ENCODE assay signal across 8 mouse cellular contexts in the genomic region with DNA sequence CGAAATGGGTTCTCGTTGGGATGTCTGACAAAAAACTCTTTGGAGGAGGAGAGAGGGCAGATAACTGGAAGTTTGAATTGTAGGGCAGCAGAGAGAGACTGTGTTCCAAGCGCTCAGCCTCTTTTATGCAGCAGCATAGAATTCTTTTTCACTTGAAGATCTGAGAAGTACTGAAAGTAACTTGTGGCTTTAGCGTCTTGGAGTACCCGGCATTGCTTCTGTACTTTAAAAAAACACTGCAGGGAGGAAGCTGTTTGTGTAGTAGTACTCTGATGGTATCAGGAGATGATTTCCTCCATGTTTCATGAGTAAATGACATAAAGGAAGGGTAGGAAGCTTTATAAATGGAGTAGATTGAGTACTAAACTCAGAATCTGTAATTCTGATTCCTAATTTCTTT. TPM values are rescaled to one million over a fixed set of nuclear protein-coding genes. Genes with fewer than 3 reads are reported as not detected.
DNase-seq lines count a peak whose midpoint lies in the region; ATAC-seq and TF ChIP-seq lines count a peak whose summit lies in the region.

No protein-coding gene starts in this region.

- no peak for ATAC-seq in heart, embryonic 15.5 days (replicated peaks; ENCODE audit: insufficient number of reproducible peaks, insufficient read depth, low FRiP score, low read depth)
- ATAC-seq in midbrain, embryonic 11.5 days (ENCODE audit: low FRiP score): no peak

- H3K4me2 ChIP-seq in heart, embryonic 15.5 days: peak overlapping the region; percentile 88
- H3K4me2 ChIP-seq in midbrain, embryonic 11.5 days: peak overlapping the region; percentile 66

- no peak for TF ChIP-seq POLR2A in ES-Bruce4 (IDR thresholded peaks at IDR 0.05; ENCODE audit: insufficient read depth, low read length)

- no peak for DNase-seq in heart, adult 18-20 months
- DNase-seq in hindbrain, embryonic 10.5 days (ENCODE audit: low spot score): no peak
- no peak for DNase-seq in midbrain, embryonic 11.5 days (ENCODE audit: low spot score, missing footprints)
- no peak for DNase-seq in cerebellum, adult 18-20 months
- DNase-seq in layer of hippocampus, adult 8-10 months (ENCODE audit: low spot score in 2 of 2): no peak
- DNase-seq in cerebellum, adult 11-12 months: no peak

- H3K9me3 ChIP-seq in heart, embryonic 15.5 days (replicated peaks): no peaks in the 10 kb centered on the region
- H3K9me3 ChIP-seq in ES-Bruce4 (replicated peaks; ENCODE audit: control insufficient read depth, insufficient read depth, low read length, poor library complexity, severe bottlenecking): no peaks in the 10 kb centered on the region
- H3K9me3 ChIP-seq in hindbrain, embryonic 10.5 days: no peaks in the 10 kb centered on the region
- no peaks in the 10 kb centered on the region for H3K9me3 ChIP-seq in midbrain, embryonic 11.5 days (ENCODE audit: control insufficient read depth, low read length)

- no peaks in the 10 kb centered on the region for H3K36me3 ChIP-seq in heart, embryonic 15.5 days
- H3K36me3 ChIP-seq in ES-Bruce4 (ENCODE audit: control insufficient read depth, insufficient read depth, low read length, poor library complexity, severe bottlenecking): peaks cover 3% of the 10 kb centered on the region; the same call in 1 of the 2 replicates
- H3K36me3 ChIP-seq in hindbrain, embryonic 10.5 days: peaks cover 10% of the 10 kb centered on the region; the same call in 1 of the 2 replicates
- no peaks in the 10 kb centered on the region for H3K36me3 ChIP-seq in midbrain, embryonic 11.5 days (ENCODE audit: control insufficient read depth, insufficient read depth, low read length)

- H3K4me1 ChIP-seq in heart, embryonic 15.5 days (replicated peaks): peaks cover 15% of the 10 kb centered on the region
- no peaks in the 10 kb centered on the region for H3K4me1 ChIP-seq in ES-Bruce4 (ENCODE audit: control insufficient read depth, insufficient read depth, low read length)
- peaks cover 21% of the 10 kb centered on the region for H3K4me1 ChIP-seq in hindbrain, embryonic 10.5 days (replicated peaks)
- H3K4me1 ChIP-seq in midbrain, embryonic 11.5 days (ENCODE audit: control insufficient read depth, insufficient read depth, low read length): peaks cover 9% of the 10 kb centered on the region

- peak overlapping the region; percentile 92 for H3K9ac ChIP-seq in heart, embryonic 15.5 days
- peak overlapping the region; percentile 93 for H3K9ac ChIP-seq in ES-Bruce4 (ENCODE audit: low read depth, poor library complexity, severe bottlenecking)
- peak overlapping the region; percentile 93 for H3K9ac ChIP-seq in midbrain, embryonic 11.5 days (ENCODE audit: low read length)

- no peaks in the 10 kb centered on the region for H3K27me3 ChIP-seq in heart, embryonic 15.5 days
- no peaks in the 10 kb centered on the region for H3K27me3 ChIP-seq in ES-Bruce4 (ENCODE audit: control insufficient read depth, insufficient read depth, low read length, poor library complexity, severe bottlenecking)
- H3K27me3 ChIP-seq in hindbrain, embryonic 10.5 days (ENCODE audit: insufficient read depth, poor library complexity, severe bottlenecking): no peaks in the 10 kb centered on the region
- no peaks in the 10 kb centered on the region for H3K27me3 ChIP-seq in midbrain, embryonic 11.5 days (ENCODE audit: control insufficient read depth, insufficient read depth, low read length)

- H3K27ac ChIP-seq in heart, embryonic 15.5 days: peak overlapping the region; percentile 80
- no peak overlapping the region for H3K27ac ChIP-seq in ES-Bruce4 (ENCODE audit: insufficient read depth, low read length)
- peak overlapping the region; percentile 96 for H3K27ac ChIP-seq in hindbrain, embryonic 10.5 days
- H3K27ac ChIP-seq in midbrain, embryonic 11.5 days (ENCODE audit: low read depth, low read length): no peak overlapping the region

- TF ChIP-seq EP300 in ES-Bruce4 (IDR thresholded peaks at IDR 0.05; ENCODE audit: insufficient read depth, low read depth, low read length): no peak

- WGBS in heart, embryonic 15.5 days: under 1% methylated on average over 5 of the region's 5 CpGs
- WGBS in hindbrain, embryonic 10.5 days: 15% methylated on average over 5 of the region's 5 CpGs
- WGBS in midbrain, embryonic 11.5 days: 10% methylated on average over 5 of the region's 5 CpGs

- peak overlapping the region; percentile 79 for H3K4me3 ChIP-seq in heart, embryonic 15.5 days
- peak overlapping the region; percentile 74 for H3K4me3 ChIP-seq in ES-Bruce4 (ENCODE audit: low read depth, low read length)
- H3K4me3 ChIP-seq in hindbrain, embryonic 10.5 days: peak overlapping the region; percentile 88
- H3K4me3 ChIP-seq in midbrain, embryonic 11.5 days (ENCODE audit: low read depth, low read length): peak overlapping the region; percentile 77

- no peak for TF ChIP-seq CTCF in ES-Bruce4 (IDR thresholded peaks at IDR 0.05; ENCODE audit: low read depth, low read length)

RNA-seq across cellular contexts. Expression of a gene that starts 1.0 kb away (rescaled TPM):
- polyA plus RNA-seq in heart, embryonic 15.5 days (2015; fragmentation: Nextera tagmentation; extraction: Ambion mirVana): 22.0 and 24.4 TPM in 2 replicates
- total RNA-seq in heart, adult 18-20 months (2021): 10 to 100 TPM; 23.1 to 25.1 TPM
- polyA plus RNA-seq in ES-Bruce4 (2011; ENCODE audit: insufficient read depth, insufficient read length, low read depth, missing spikeins): 34.9 and 47.3 TPM in 2 replicates
- 49.3 and 54.3 TPM in 2 replicates for polyA plus RNA-seq in hindbrain, embryonic 10.5 days (2016; fragmentation: Nextera tagmentation; extraction: Ambion mirVana)
- polyA plus RNA-seq in midbrain, embryonic 11.5 days (2014; fragmentation: Nextera tagmentation; extraction: Ambion mirVana): 32.1 and 34.5 TPM in 2 replicates
- total RNA-seq in layer of hippocampus, adult 8-10 months (2022): 10 to 100 TPM; 53.9 to 57.2 (median 56.1) TPM

RNA-seq across cellular contexts. Expression of a gene that starts 13.2 kb away (rescaled TPM):
- polyA plus RNA-seq in heart, embryonic 15.5 days (2015; fragmentation: Nextera tagmentation; extraction: Ambion mirVana): 49.5 and 58.6 TPM in 2 replicates
- total RNA-seq in heart, adult 18-20 months (2021): 10 to 100 TPM; 66.3 to 68.9 TPM
- 56.0 and 59.3 TPM in 2 replicates for polyA plus RNA-seq in ES-Bruce4 (2011; ENCODE audit: insufficient read depth, insufficient read length, low read depth, missing spikeins)
- polyA plus RNA-seq in hindbrain, embryonic 10.5 days (2016; fragmentation: Nextera tagmentation; extraction: Ambion mirVana): 39.7 and 43.2 TPM in 2 replicates
- polyA plus RNA-seq in midbrain, embryonic 11.5 days (2014; fragmentation: Nextera tagmentation; extraction: Ambion mirVana): 40.3 and 47.6 TPM in 2 replicates
- 10 to 100 TPM; 28.8 to 35.1 (median 29.7) TPM for total RNA-seq in layer of hippocampus, adult 8-10 months (2022)

RNA-seq across cellular contexts. Expression of a gene that starts 57.6 kb away (rescaled TPM):
- 16.4 and 17.0 TPM in 2 replicates for polyA plus RNA-seq in heart, embryonic 15.5 days (2015; fragmentation: Nextera tagmentation; extraction: Ambion mirVana)
- under 1 TPM; 0.25 to 0.26 TPM for total RNA-seq in heart, adult 18-20 months (2021)
- polyA plus RNA-seq in ES-Bruce4 (2011; ENCODE audit: insufficient read depth, insufficient read length, low read depth, missing spikeins): 45.3 and 53.0 TPM in 2 replicates
- 36.8 and 40.1 TPM in 2 replicates for polyA plus RNA-seq in hindbrain, embryonic 10.5 days (2016; fragmentation: Nextera tagmentation; extraction: Ambion mirVana)
- 38.0 and 38.5 TPM in 2 replicates for polyA plus RNA-seq in midbrain, embryonic 11.5 days (2014; fragmentation: Nextera tagmentation; extraction: Ambion mirVana)
- total RNA-seq in layer of hippocampus, adult 8-10 months (2022): 1 to 10 TPM in 1 of 4 experiments, under 1 TPM in 3; 0.33 to 1.2 (median 0.84) TPM

RNA-seq across cellular contexts. Expression of a gene that starts 57.7 kb away (rescaled TPM):
- polyA plus RNA-seq in heart, embryonic 15.5 days (2015; fragmentation: Nextera tagmentation; extraction: Ambion mirVana): 43.1 and 45.1 TPM in 2 replicates
- 1 to 10 TPM in 1 of 2 experiments, under 1 TPM in 1; 0.95 to 1.2 TPM for total RNA-seq in heart, adult 18-20 months (2021)
- 185 and 189 TPM in 2 replicates for polyA plus RNA-seq in ES-Bruce4 (2011; ENCODE audit: insufficient read depth, insufficient read length, low read depth, missing spikeins)
- 72.8 and 93.0 TPM in 2 replicates for polyA plus RNA-seq in hindbrain, embryonic 10.5 days (2016; fragmentation: Nextera tagmentation; extraction: Ambion mirVana)
- polyA plus RNA-seq in midbrain, embryonic 11.5 days (2014; fragmentation: Nextera tagmentation; extraction: Ambion mirVana): 121 and 130 TPM in 2 replicates
- total RNA-seq in layer of hippocampus, adult 8-10 months (2022): under 1 TPM; 0.31 to 0.75 (median 0.65) TPM

Comparison
In these comparisons a context has a peak if more than half of its experiments do, and no peak if none do; other contexts are left out.
1. H3K27ac ChIP-seq: peak in heart, embryonic 15.5 days (single experiment) and hindbrain, embryonic 10.5 days (single experiment); none in ES-Bruce4 (single experiment) and midbrain, embryonic 11.5 days (single experiment).
2. Peak in every context shown above with its lines, with median percentiles within 50 percentile points of each other: H3K4me3 ChIP-seq and H3K9ac ChIP-seq.